Mouse (Mus musculus) hindbrain, embryonic 10.5 days (tissue): ENCODE measurements at regions not wholly inside any gene's neighbourhood (a gene's known extent, or its start where the extent isn't known, plus 50 kb on each side); places are given as distances from the start of the nearest gene placed in this dataset.
A peak's percentile ranks its signal among the peaks of the same experiment; 100 is the strongest.

Source experiments
- DNase-seq: peaks from one replicate; pipeline ENCODE4 v3.0.0-alpha.2; 2017; ENCODE audit warnings: low spot score
- H3K27ac ChIP-seq: fragments of 300-500 bp; sonication (generic); 2 replicates; pipeline ENCODE4 v1.5.1; 2016; ENCODE audit warnings: mild to moderate bottlenecking, moderate library complexity
- H3K27me3 ChIP-seq: fragments of 300-500 bp; sonication (generic); 2 replicates; pipeline ENCODE4 v1.6.1; 2016; ENCODE audit warnings: mild to moderate bottlenecking; ENCODE audit not compliant: poor library complexity, insufficient read depth, severe bottlenecking
- H3K36me3 ChIP-seq: fragments of 300-500 bp; sonication (generic); 2 replicates; pipeline ENCODE4 v1.6.1; 2016; ENCODE audit warnings: mild to moderate bottlenecking, moderate library complexity
- H3K4me1 ChIP-seq: fragments of 300-500 bp; sonication (generic); replicated peaks from 2 replicates; pipeline ENCODE4 v1.6.1; 2016; ENCODE audit warnings: mild to moderate bottlenecking
- H3K4me3 ChIP-seq: fragments of 300-500 bp; sonication (generic); 2 replicates; pipeline ENCODE4 v1.5.1; 2016; ENCODE audit warnings: mild to moderate bottlenecking, moderate library complexity
- H3K9me3 ChIP-seq: fragments of 300-500 bp; sonication (generic); 2 replicates; pipeline ENCODE4 v1.6.1; 2016; ENCODE audit warnings: mild to moderate bottlenecking, moderate library complexity
- WGBS: fragments of 180-500 bp; shearing (Covaris S2); methylation state at CpG from one replicate; pipeline ENCODE4 v1.1.7; 2016; 5-methylcytosine and 5-hydroxymethylcytosine counted together

DNA sequence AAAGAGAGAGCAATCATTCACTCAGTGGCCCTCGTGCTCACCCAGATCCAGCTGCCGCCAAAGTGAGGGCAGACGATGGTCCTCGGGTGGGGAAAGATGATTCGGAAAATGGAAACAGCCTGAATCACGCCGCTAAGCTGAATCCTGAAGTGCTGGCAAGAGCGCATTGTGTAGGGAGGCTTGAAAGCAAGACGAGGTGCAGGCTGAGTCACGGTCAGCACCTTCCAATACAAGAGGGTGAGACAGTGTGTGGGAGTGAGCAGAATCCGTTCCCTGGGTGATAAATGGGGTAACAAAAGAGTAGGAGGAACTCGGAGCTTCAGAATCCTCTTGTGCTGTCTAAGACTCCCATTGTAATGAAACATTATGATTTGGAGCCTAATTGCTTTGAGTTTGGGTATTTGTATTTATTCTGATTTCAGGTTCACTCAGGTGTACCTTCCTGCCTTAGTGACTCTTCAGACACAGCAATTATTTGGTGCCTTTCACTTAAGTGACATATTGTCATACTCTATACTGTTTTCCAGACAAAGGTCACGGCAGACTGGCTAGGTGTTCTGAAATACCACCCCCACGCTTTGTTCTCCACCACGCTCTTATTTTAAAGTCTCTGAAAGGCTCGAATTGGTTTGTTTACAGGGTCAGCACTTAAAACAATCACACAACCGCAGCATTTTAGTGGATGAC lies 70.0 kb downstream of the Mbip start:
- H3K4me3 ChIP-seq = peak overlapping the region; percentile 11; the same call in 1 of the 2 replicates
- H3K27me3 ChIP-seq = peaks cover 3% of the 10 kb centered on the region; the same call in 1 of the 2 replicates
- no peaks in the 10 kb centered on the region for H3K9me3 ChIP-seq
- WGBS = 37% methylated on average over 17 of the region's 17 CpGs
- DNase-seq = no peak
- H3K36me3 ChIP-seq = no peaks in the 10 kb centered on the region
- peaks cover 12% of the 10 kb centered on the region; the same call in 1 of the 2 replicates for H3K4me1 ChIP-seq
- H3K27ac ChIP-seq = no peak overlapping the region

DNA sequence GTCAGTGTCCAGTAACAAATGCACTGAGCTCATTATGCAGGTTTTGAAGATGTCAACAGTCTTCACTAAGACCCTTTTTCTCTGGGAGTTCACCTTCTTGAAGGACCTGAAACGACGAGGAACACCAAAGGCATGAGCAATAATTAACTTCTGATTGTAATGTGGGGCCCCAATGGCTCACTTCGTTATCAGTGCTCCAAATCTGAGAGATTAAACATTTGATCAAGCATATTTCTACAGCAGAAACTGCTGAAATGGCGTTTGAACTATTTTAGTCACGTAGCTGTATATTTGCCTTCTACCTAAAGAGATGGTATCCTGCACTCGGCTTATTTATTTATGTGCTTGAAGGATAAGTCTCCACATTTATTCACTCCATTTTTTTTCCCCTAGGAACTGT lies 80.6 kb downstream of the Mbip start:
- DNase-seq = no peak
- no peaks in the 10 kb centered on the region for H3K36me3 ChIP-seq
- 86% methylated on average over 6 of the region's 6 CpGs for WGBS
- no peak overlapping the region for H3K4me3 ChIP-seq
- H3K27me3 ChIP-seq = no peaks in the 10 kb centered on the region
- no peaks in the 10 kb centered on the region for H3K4me1 ChIP-seq
- H3K9me3 ChIP-seq = no peaks in the 10 kb centered on the region
- no peak overlapping the region for H3K27ac ChIP-seq

DNA sequence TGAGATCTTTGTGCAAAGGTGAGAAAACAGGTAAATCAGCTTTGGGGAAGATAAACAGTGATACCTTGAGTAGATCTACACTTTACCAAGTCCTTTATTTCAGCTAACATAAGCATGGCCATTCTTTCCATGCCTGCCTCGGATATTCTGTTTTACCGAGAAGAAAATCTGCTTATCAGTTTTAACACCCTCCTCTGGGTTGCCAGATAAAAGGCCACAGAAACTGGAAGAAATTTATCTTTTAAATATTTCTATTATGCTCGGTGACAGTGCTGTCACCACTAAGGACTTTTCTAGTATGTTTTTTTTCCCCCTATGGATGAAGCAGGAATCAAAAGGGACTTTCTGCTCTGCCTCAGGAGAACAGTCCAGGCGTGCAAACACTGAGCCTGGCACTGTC lies 84.2 kb downstream of the Mbip start:
- Histone ChIP-seq H3K4me1 (peaks cover 15% of the 10 kb centered on the region), H3K9me3 (no peaks in the 10 kb centered on the region), H3K36me3 (no peaks in the 10 kb centered on the region), H3K27me3 (no peaks in the 10 kb centered on the region), H3K27ac (no peak overlapping the region), H3K4me3 (no peak overlapping the region)
- DNase-seq = no peak
- WGBS = 88% methylated on average over 4 of the region's 4 CpGs

DNA sequence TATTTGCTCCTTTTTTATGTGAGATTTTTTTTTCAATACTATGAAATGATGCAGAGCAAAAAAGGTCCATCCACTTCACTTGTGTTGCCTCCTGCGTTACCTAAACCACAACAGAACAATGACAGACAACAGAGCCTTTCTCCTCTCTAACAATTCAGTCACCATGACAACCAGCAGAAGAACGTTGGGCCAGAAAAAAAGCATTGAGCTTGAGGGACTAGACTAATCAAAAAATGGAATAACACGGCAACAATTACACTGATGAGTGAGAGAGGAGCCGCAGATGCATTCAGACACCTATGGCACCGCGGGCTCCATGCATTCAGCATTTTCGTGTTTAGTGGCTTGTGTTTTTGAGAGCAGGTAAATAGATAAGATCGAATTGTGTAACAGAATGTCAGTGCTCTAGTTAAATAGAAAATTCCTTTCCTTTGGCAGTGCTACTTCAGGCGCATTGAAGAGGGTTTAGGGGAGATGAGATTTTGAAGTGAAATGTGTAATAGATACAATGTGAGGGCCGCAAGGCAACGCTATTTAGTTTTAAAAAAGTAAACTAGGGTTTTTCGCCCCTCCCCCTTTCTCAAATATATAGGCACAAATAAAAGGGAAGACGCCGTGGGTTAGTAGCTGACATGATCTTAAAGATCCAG lies 87.2 kb downstream of the Mbip start:
- 49% methylated on average over 14 of the region's 14 CpGs for WGBS
- no peaks in the 10 kb centered on the region for H3K27me3 ChIP-seq
- no peaks in the 10 kb centered on the region for H3K36me3 ChIP-seq
- DNase-seq = peak; percentile 35
- H3K4me1 ChIP-seq = peaks cover 15% of the 10 kb centered on the region
- H3K4me3 ChIP-seq = no peak overlapping the region
- no peaks in the 10 kb centered on the region for H3K9me3 ChIP-seq
- H3K27ac ChIP-seq = no peak overlapping the region

DNA sequence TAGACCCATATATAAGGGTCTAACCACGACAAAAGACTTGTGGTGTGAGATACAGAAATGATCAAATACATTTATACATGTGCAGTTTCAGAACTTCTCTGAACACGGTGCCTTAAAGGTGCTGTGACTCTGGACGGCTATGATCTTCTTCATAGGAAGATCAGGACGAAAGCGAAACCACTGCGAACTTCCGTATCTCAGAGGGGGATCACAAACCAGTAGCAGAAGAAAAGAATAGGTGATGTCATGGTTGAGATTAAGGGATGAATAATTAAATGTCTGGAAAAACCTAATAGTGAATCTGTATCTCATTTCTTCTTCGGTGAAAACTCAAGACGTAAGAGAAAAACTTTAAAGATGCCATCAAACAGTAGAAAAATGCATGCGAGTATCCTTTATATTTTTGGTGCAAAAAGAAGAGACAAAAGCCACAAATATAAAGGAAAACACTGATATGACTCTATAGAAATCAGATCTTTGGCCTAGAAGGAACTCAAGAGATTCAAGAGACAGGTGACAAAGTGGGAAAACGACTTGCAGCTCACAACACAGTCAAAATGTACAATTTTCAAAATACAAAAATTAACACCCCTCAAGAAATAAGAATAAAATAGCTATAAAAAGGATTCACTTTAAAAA lies 89.3 kb downstream of the Mbip start:
- DNase-seq = no peak
- 88% methylated on average over 11 of the region's 11 CpGs for WGBS
- Histone ChIP-seq H3K9me3 (no peaks in the 10 kb centered on the region), H3K27ac (no peak overlapping the region), H3K36me3 (no peaks in the 10 kb centered on the region), H3K27me3 (no peaks in the 10 kb centered on the region), H3K4me3 (no peak overlapping the region), H3K4me1 (peaks cover 22% of the 10 kb centered on the region)

DNA sequence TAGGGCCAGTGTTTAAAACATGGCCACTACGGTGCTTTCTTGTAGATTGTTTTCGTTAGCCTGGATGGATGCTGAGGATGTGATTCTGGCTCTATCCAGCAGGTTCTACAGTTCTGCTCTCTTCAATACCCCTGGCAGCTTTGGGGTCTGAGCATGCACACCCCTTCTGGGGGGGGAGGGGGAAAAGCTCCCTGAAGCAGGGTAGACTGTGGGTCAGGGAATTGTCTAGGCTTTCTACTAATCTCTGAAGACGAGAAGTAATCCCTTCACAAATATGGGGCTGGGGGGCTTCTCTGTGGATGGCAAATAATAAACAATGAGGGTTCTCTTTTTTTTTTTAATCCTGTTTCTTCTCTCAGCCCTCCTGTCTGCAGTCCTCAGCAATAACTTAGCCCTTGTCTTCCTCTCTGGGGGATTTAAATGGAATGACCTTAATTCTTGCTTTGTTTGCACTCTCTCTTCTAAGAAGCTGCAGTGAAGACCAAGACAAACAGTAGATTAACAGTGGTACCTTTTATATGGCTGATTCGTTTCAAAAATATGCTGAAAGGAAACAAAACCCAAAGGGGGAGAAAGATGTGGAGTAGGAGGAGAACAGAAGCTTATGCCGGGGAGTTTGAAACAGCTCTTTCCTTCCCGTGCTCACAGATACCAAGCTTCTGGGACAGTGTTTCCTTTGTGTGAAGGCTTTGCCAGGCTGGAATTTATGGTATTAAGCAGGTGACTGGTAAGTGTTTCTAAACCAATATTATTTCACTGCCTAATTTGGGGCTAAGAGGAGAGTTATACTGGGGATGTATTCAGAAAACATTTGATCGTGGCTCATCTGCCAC lies 92.9 kb downstream of the Mbip start:
- no peak overlapping the region for H3K4me3 ChIP-seq
- no peaks in the 10 kb centered on the region for H3K27me3 ChIP-seq
- whole genome bisulfite sequencing = 66% methylated on average over 7 of the region's 7 CpGs
- H3K27ac ChIP-seq = no peak overlapping the region
- peaks cover 11% of the 10 kb centered on the region; the same call in 1 of the 2 replicates for H3K4me1 ChIP-seq
- DNase-seq = no peak
- H3K36me3 ChIP-seq = no peaks in the 10 kb centered on the region
- H3K9me3 ChIP-seq = no peaks in the 10 kb centered on the region

DNA sequence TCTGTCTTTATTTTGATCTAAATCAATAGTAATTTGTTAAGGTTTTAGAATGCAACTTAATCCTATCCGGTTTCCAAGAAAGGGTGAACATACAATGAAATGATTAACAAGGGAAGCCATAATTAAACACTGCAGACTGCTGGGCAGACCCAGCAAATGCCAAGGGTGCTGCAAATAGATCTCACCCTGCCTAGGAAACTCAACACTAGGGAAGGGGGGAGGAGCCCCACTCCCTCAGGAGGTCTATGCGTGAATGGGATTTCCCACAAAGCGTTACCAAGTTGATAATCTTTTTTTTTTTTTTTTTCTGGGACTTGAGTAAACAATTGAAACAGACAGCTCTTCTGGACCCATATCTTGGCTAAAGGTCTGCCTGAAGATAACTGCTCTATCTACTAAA lies 95.4 kb downstream of the Mbip start:
- no peaks in the 10 kb centered on the region for H3K9me3 ChIP-seq
- H3K4me3 ChIP-seq = no peak overlapping the region
- H3K36me3 ChIP-seq = no peaks in the 10 kb centered on the region
- H3K4me1 ChIP-seq = peaks cover 11% of the 10 kb centered on the region; the same call in 1 of the 2 replicates
- H3K27me3 ChIP-seq = no peaks in the 10 kb centered on the region
- H3K27ac ChIP-seq = no peak overlapping the region
- WGBS = 30% methylated on average over 3 of the region's 3 CpGs
- DNase-seq = no peak

DNA sequence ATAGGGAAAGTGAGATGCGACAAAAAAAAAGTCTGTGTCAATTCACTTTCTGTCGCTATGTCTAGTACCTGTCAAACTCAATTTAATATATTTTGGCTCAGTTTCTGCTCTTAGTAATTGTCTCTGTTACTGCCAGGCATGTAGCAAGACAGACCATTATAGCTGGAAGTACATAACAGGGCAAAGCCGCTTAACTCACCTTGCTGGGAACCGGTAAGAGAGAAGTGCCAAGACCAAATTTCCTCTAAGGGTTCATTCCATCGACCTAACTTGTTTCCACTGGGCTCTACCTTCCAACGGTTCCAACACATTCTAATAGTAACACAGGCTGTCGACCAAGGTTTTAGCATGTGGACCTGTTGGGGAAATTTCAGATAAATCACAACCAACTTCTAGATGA lies 99.3 kb downstream of the Mbip start:
- 90% methylated on average over 7 of the region's 7 CpGs for WGBS
- Histone ChIP-seq H3K27me3 (no peaks in the 10 kb centered on the region), H3K4me1 (0 out of 2 replicates have a peak, but pooled peaks cover 4% of the 10 kb centered on the region), H3K4me3 (no peak overlapping the region), H3K27ac (no peak overlapping the region), H3K36me3 (no peaks in the 10 kb centered on the region), H3K9me3 (no peaks in the 10 kb centered on the region)
- no peak for DNase-seq

DNA sequence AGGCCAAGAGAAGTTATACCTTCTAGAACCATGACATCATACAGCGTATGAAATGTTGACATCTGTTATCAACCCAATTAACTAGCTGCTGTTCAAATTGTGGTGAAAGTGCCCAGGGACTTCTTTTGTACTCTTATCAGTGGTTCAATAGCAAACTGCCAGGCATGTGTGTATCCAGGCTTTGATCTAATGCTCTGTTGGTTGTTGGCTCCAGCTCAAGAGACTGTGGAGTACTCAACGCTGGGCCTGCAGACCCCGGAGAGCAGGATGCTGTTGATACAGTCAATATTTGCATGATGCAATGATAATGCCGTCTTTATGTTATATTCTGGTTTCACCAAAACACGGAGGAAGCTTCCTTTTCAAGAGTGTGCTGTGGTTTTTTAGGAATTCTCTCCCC lies 102.9 kb downstream of the Mbip start:
- no peak for DNase-seq
- Histone ChIP-seq H3K36me3 (no peaks in the 10 kb centered on the region), H3K27ac (no peak overlapping the region), H3K27me3 (no peaks in the 10 kb centered on the region), H3K4me3 (no peak overlapping the region), H3K4me1 (0 out of 2 replicates have a peak, but pooled peaks cover 4% of the 10 kb centered on the region), H3K9me3 (no peaks in the 10 kb centered on the region)
- WGBS = 85% methylated on average over 5 of the region's 5 CpGs

DNA sequence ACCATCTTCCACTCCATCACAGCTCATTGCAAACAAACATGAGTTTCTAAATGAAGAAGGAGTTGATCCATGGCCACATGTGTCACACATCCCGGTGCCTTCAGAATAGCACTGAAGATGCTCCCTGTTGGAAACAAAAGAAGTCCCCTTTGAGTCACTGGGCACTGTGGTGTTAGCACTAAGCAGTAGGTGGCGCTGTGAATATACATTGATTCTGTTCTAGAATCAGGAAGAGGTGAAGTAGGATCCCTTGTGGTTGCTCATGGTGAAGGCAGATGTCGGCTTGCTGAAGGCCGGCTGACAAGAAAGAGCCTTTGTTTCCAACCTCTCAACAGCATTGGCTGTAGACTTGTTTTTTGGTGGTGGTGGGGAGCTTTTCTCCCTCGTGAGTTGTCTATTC lies 104.0 kb downstream of the Mbip start:
- no peaks in the 10 kb centered on the region for H3K27me3 ChIP-seq
- no peaks in the 10 kb centered on the region for H3K9me3 ChIP-seq
- peak; percentile 54 for DNase-seq
- H3K4me1 ChIP-seq = 0 out of 2 replicates have a peak, but pooled peaks cover 4% of the 10 kb centered on the region
- no peak overlapping the region for H3K27ac ChIP-seq
- H3K36me3 ChIP-seq = no peaks in the 10 kb centered on the region
- H3K4me3 ChIP-seq = no peak overlapping the region
- 22% methylated on average over 5 of the region's 5 CpGs for WGBS

DNA sequence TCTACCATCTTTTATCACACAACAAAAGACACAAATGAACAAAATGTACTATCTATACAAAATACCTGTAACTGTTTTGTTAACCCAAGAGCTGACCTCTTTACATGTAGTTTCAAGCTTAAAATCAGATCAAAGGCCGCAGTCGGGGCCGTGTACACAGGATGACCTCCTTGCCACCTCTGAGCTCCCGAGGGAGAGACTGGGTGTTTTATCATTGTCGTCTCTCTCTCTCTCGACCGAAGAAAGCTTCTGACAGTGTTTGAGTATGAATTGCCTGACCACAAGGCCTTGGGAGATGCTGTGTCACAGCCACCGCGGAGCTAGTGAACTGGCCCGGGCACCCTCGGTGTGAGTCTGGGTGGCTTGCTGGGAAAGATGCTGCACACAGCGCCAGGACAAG lies 105.5 kb downstream of the Mbip start:
- Histone ChIP-seq H3K36me3 (no peaks in the 10 kb centered on the region), H3K27ac (no peak overlapping the region), H3K4me1 (0 out of 2 replicates have a peak, but pooled peaks cover 4% of the 10 kb centered on the region), H3K27me3 (no peaks in the 10 kb centered on the region), H3K9me3 (no peaks in the 10 kb centered on the region), H3K4me3 (no peak overlapping the region)
- no peak for DNase-seq
- 49% methylated on average over 12 of the region's 12 CpGs for WGBS

DNA sequence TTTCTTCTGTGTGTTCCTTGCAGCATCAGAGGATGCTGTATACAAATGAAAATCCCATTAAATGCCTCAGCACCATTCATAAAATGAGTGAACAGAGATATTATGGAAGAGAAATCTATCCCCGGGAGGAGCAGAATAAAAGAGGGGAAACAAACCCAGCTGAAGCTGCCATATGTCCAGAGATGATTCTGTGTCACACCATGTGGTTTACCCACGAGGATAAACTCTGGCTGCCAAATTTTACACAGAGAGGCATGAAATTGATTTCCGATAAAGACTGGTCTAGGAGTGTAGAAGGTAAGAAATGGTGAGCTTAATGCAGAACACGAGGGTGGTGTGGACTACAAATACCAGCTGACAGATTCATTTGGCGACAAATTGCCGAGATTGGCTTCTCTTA lies 111.1 kb downstream of the Mbip start:
- Histone ChIP-seq H3K36me3 (no peaks in the 10 kb centered on the region), H3K27me3 (no peaks in the 10 kb centered on the region), H3K4me1 (no peaks in the 10 kb centered on the region), H3K9me3 (no peaks in the 10 kb centered on the region), H3K27ac (no peak overlapping the region), H3K4me3 (no peak overlapping the region)
- no peak for DNase-seq
- WGBS = 79% methylated on average over 6 of the region's 6 CpGs
